In the genomic region with DNA sequence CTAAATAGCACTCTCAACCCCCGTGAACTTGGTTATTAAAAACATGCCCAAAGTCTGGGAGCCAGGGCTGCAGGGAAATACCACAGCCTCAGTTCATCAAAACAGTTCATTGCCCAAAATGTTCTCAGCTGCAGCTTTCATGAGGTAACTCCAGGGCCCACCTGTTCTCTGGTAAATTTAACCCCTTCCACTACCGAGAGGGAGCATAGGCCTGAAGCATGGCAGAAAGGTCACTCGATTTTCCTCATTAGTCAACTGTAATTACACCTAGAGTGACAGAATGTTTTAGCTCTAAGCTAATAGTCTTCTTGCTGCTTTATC, we compare ENCODE assay signal across 17 mouse cellular contexts.
"Had no signal": no experiment of that assay in that cellular context is flagged by ENCODE, and none has a peak within 500 bp of the region (broad histone marks: within the 10 kb centered on the region; RNA-seq: fewer than 3 reads in every experiment).

No protein-coding gene starts in this region.

- DNase-seq: kidney, adult 18-20 months; kidney, adult 9 months; kidney, postnatal 14 days; kidney, postnatal 4 days; lung, adult 18-20 months; right cerebral cortex, postnatal 14 days; right cerebral cortex, postnatal 4 days; thymus, adult 2 months; thymus, postnatal 14 days; thymus, postnatal 4 days had no signal

- ATAC-seq: liver, embryonic 12.5 days had no signal

- H3K27ac ChIP-seq: limb, embryonic 15.5 days; liver, embryonic 12.5 days; liver, embryonic 15.5 days; neural tube, embryonic 12.5 days; neural tube, embryonic 15.5 days; stomach, postnatal 0 days had no signal

- H3K4me1 ChIP-seq: liver, embryonic 12.5 days; liver, embryonic 15.5 days; neural tube, embryonic 12.5 days; neural tube, embryonic 15.5 days had no signal

- H3K36me3 ChIP-seq: liver, embryonic 12.5 days; liver, embryonic 15.5 days; neural tube, embryonic 12.5 days; neural tube, embryonic 15.5 days had no signal

- H3K4me3 ChIP-seq: limb, embryonic 15.5 days; liver, embryonic 12.5 days; liver, embryonic 15.5 days; neural tube, embryonic 12.5 days; neural tube, embryonic 15.5 days had no signal

- H3K9me3 ChIP-seq: limb, embryonic 15.5 days; liver, embryonic 12.5 days; liver, embryonic 15.5 days; neural tube, embryonic 12.5 days; neural tube, embryonic 15.5 days had no signal

- H3K4me2 ChIP-seq: limb, embryonic 15.5 days; liver, embryonic 12.5 days; liver, embryonic 15.5 days; midbrain, embryonic 11.5 days; neural tube, embryonic 12.5 days; neural tube, embryonic 15.5 days had no signal

- H3K27me3 ChIP-seq: limb, embryonic 15.5 days; liver, embryonic 12.5 days; liver, embryonic 15.5 days; neural tube, embryonic 12.5 days; neural tube, embryonic 15.5 days had no signal

- H3K9ac ChIP-seq: limb, embryonic 15.5 days; liver, embryonic 12.5 days; liver, embryonic 15.5 days; neural tube, embryonic 12.5 days; neural tube, embryonic 15.5 days had no signal
